Mouse (Mus musculus) thymus, postnatal 0 days (tissue): ENCODE results near the gene Med4. TPM values are rescaled to one million over a fixed set of nuclear protein-coding genes. Genes with fewer than 3 reads are reported as not detected.

Source experiments
- DNase-seq: peaks from one replicate; pipeline ENCODE4 v3.0.0-alpha.2; 2015; ENCODE audit warnings: low spot score
- polyA plus RNA-seq: library from polyadenylated mRNA; unstranded; fragments of >200 nt; fragmentation: Nextera tagmentation; extraction: Ambion mirVana; gene quantifications from 2 replicates; pipeline ENCODE4 v1.2.1, GENCODE M21; 2015

The Med4 gene
- polyA plus RNA-seq = 80.7 and 90.5 TPM in 2 replicates

DNA sequence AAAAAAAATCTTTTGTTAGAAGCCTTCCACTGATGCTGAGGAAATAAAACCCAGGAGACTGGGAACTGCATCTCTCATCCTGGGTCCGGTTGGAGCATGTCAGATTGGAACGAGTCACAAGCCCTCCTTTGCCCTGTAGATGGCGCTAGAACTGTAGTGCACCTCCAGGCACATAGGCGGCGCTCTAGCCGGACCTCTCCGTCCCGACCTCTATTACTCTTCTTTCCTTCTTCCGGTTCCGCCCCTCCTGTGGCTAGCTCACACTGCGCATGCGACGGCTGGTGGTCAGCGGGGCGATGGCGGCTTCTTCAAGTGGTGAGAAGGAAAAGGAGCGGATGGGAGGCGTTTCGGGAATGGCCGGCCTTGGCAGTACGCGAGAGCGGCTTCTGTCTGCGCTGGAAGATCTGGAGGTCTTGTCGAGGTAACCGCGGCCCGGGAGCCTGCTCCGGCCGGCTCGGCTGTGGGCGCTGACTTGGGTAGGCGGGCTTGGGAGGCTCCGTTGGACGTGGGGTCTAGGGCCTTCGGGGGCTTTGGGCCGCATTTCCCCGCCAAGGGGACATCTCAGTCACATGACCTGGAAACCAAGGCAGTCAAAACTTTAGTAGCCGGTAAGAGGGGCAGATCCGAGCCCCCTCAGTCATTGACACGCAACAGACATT is at the start of gene Med4:
Gene Med4 (plus strand): TSS at position 261 of the 659 bp plus-strand sequence.
- DNase-seq = peak; percentile 92

DNA sequence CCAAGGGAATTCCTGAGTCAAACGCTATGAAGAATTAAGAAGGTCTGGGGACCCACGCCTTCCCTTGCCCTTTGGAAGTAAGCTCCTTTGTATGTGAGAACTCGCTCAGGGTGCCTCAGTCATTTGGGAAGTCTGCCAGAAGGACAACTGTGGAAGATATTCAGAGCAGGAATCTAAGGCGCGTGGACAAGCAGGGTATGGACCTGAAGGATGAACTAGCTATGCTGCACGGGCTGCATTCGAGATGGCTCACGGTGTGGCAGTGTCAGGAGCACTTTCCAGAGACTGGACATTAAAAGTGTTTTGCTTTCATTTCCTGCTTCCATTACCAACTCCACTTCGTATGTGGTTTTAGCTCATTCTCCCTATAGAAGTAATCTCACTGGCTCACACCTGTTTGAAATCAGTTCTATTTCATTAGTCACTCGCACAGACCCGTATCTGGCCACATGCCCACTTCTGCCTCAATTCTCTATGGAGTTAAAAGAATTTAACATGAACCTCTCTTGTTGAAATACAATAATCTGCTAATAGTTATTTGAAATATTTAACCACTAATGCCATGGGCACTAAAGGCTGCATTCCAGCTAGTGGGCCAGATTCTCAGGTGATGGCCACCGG is 49.2 kb upstream of the Med4 start:
- no peak for DNase-seq

DNA sequence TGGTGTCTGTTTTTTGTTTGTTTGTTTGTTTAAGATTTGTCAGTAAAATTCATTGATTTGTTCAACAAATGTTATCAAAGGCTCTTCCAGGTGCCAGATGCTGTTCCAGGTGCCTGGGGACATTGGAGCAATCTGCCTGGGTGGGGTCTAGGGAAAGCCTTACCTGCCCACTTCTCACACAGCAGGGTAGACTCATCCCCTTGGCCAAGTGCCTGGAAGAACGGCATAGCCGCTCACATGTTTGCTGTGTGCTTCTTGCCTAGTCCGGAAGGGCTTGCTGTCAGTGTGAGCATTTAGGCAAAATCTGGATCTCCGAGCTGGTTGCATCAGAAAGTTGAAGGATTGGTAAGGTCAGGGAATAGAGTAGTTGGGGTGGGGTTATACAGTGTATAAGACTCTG is 47.6 kb upstream of the Med4 start:
- no peak for DNase-seq

DNA sequence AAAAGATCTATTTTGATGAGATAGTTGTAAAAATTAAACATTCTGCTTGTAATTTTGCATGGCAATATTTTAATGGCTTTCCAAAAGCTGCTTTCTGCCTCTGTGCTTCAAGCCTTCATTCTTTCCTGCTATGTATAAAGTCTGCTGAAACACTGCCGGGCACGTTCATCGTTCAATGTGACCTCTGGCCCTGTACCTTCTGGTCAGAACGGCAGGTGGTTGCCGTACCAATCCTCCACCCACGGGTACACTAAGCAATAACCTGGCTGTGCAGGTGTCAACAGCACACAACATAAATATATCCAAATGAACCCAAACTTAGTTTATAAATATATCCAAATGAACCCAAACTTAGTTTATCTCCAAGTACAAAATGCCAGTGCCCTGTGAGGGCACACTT is 42.1 kb upstream of the Med4 start:
- no peak for DNase-seq

DNA sequence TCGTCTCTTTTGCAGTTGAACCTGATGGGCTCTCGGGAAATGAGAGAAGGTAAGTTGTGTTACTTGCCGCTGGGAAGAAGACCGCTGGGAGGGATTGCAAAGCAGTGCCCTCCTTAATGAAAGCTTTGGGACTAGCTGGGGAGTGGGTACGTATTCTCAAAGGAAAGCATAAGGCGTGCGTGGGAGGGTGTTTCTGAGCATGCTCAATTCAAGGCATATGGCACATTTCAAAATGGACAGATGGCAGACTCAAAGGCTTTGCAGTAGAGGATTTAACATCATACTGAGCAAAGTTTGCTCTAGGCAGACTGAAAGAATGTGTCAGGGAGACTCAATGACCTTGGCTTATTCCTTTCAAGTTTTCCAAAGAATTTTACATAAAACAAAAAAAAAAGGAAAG is 40.3 kb upstream of the Med4 start:
- no peak for DNase-seq

DNA sequence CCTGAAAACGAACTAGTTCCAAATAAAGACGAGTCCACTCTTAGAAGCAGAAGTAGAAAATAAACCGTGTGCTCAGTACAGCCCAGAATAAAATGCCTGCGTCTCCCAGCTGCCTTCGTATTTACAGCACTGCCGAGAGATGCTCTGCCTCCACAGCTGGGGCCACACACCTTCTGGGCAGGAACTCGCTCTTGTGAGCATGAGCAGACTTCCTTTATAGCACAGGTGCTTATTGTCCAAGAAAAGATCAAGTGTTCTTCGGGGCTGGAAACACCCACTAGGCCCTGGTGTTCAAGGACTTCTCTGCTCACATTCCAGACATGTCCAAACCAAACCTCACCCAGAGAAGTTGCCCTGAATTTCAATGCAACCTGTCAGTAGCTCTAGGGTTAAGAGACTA is 39.2 kb upstream of the Med4 start:
- DNase-seq = peak; percentile 26

DNA sequence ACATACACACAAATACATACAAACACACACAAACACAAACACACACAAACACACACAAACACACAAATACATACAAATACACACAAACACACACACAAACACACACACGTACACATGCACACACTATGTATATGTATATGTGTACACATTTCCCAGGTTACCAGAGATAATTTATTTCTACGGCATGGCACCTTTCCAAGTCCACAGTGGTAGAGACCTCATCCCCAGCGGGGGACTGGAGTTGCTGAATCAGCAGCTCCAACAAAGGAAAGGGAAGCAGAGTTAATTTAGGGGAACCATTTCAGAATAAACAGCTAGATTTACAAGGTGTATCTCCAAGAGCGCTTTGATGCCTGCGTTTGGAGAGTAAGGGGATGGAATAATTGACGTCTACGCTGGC is 37.6 kb upstream of the Med4 start:
- DNase-seq = no peak

DNA sequence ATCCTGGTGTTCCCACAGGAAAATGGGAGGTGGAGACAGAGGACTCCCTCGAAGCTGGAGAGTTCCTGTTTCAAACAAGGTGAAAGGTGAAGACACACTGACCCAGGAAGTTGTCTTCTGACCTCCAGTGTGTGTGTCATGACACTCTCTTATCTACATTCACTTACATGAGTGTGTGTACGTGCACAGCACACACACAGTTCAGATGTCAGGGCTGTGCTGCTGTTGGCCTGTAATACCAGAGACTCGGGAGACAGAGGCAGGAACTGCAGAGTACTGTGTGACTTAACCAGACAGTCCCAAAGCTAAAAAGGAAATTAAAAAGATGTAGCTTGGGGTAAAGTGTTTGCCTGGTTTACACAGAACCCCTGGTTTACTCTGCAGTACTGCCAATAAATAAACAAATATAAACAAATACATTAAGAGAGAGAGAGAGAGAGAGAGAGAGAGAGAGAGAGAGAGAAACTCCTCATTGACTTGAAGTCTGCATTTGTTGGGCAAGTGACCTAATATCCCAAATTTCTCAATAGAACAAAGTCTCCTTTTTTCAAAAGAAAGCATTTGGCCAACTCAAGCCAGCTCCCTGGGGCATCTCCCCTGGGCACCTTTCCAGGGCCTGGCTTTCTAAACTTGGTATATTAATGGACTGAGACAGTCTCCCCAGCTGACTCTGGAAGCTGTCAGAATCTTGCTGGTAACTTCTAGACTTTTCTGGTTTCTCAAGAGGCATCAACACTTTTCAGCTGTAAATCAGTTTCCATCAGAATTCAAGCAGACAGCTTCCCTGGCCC is 36.0 kb upstream of the Med4 start:
- no peak for DNase-seq

DNA sequence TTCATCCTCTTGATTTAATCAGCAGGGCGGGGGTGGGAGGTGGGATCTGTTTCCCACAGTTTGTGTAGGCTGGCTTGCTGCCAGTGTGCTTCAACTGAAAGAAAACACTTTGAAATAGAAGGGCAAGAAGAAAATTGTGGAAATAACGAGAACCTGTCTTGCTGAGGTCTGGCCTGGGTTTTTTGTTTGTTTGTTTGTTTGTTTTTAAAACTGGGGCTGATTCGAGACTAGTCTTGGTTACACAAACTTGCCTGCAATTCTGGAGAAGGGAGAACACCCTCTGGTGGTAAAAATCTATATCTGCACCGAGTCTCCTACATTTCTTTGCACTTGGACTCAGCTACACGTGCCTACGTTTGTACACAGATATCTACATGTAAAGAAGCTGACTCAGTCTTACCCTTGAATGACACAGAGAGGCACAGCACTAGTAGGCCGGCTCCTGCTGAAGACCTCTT is 35.2 kb upstream of the Med4 start:
- peak; percentile 73 for DNase-seq

DNA sequence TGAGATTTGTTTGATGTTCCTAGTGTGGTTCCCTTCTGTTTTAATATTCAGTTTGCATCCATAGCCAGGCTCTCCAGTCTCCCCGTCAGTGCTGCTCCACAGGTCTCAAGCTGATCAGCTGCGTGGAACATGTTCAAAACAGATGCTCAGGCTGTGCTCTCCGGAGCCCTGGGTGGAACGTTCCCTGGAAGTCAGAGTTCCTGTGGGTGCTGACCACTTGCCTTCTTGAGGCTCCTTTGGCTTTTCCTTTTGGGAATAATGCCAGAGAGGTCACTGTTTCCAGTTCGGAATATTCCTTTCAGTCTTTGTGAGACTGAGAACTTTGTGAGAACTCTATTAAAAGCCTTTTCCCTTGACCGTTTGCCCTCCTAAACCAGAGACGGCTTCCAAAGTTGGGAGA is 34.3 kb upstream of the Med4 start:
- no peak for DNase-seq

DNA sequence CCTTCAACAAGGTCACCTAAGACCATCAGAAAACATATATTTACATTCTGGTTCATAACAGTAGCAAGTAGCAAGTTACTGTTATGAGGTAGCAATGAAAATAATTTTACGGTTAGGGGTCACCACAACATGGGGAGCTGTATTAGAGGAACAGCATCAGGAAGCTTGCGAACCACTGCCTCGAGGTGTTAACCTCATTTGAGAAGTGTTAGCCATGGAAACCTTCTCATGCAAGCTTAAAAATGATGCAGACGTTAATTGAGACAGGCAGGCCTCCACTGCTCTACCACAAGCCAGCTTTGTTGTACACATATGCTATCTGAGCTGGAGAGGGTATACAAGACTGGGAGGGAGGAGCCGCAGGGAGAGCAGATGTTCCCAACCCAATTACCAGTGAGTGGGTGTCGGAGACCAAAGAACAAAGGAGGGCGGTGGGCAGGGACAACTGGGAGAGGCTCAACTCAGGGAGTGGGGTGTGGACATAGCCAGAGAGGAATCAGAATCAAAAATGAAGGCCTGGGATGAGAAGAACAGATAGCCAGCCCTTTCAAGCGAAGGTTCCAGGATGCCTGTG is 33.4 kb upstream of the Med4 start:
- no peak for DNase-seq

DNA sequence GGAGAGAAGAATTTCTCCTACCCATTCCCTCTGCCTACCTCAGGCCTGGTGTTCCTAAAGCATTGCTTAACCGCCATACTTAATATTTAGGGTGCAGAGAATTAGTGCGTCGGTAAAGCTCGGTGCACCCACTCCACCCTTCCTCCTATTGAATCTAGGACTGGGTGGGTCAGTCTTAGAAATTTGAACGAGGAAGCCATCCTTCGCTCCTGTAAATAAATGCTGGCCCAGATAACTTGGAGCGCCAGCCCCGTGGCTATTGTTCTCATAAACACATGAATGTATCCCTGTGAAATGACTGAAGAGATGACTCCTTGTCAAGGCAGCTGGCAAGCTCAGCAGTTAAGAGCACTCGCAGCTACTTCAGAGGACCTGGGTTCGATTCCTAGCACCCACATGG is 32.7 kb upstream of the Med4 start:
- no peak for DNase-seq

DNA sequence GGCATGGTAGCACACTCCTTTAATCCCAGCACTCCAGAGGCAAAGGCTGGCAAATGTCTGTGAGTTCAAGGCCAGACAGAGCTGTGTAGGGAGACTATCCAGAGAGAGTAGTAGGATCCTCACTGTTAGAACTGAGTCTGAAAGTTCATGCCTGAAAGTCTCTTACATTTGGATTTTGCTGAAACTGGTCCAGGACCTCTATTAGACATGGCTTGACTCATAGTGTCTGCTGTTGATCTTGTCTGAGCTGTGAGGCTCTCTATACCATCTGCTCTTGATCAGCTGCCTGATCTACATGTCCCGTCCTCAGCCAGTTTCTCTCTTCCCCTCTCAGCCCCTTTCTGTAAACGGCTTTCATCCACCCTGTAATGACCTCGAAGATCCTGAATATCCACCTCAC is 31.5 kb upstream of the Med4 start:
- DNase-seq = no peak

DNA sequence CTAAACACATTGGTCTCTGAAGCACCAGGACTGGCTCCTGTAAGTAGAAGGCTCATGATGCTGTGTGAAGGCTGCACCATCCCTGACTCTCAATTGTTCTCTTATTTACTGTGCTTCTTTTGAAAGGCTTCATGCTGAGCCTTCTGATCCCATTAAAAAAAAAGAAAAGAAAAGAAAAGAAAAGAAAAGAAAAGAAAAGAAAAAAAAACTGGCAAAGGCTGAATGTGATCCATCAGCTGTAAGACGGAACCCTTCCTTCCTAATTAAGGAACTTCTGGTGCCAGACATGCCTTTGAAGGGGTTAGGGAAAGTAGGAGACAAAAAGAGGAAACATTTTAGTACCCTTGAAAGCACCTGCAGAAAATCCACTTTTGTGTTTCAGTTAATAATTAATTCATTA is 30.1 kb upstream of the Med4 start:
- no peak for DNase-seq

DNA sequence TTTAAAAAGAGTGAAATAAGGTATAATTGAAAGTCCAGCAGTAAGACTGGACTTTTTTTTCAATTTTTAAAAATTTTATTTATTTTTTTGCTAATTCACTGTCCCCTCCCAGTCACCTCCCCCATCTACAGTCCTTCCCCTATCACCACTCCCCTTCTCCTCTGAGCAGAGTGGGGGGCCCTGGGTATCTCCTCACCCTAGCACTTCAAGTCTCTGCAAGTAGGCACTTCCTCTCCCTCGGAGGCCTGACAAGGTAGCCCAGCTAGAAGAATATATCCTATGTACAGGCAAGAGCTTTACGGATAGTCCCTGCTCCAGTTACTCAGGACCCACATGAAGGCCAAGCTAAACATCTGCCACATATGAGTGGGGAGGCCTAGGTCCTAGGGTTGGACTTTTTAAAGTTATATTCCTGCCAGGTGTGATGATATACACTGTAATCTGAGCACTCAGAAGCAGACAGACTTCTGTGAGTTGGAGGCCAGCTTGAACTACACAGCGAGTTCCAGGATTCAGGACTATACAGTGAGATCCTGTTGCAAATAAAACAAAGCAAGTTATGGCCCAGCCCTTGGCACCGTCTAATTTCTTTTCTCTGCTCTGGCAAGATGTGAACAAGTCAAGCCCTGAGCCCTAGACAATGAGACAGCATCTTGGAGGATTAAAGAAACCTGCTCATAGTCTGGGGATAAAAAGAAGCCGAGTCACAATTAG is 26.2 kb upstream of the Med4 start:
- no peak for DNase-seq

DNA sequence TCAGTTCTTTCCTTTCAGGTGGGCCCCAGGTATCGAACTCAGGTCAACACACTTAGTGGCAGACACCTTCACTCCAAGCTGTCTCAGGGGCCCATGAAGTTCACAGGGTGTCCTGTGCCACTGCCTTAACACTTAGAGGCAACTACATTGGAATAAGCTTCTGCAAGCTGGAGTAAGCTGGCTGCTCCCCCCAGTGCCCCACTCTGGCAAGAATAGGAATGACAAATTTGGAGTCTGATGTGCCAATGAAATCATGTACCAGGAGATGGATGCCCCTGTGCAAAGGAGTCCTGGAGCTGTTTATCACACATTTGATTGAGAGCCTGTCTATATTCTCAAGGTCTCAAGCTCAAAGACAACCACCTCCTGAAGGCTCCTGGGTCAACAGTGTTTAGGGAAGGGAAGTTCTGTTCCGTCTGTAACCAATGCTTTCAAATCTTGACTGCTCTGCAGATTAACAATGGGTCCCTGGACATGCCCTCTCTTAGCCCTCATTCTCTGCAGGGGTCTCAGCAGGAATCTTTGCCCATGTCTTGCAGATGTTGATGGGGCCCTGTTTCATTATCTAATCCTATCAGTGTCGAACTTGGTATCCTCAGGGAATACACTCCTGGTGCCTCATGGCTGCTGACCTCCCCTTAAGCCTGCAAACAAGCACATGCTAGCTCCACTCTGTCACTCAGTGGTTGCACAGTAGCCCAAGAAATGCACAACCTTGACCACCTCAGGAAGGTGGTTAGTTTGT is 25.3 kb upstream of the Med4 start:
- no peak for DNase-seq

DNA sequence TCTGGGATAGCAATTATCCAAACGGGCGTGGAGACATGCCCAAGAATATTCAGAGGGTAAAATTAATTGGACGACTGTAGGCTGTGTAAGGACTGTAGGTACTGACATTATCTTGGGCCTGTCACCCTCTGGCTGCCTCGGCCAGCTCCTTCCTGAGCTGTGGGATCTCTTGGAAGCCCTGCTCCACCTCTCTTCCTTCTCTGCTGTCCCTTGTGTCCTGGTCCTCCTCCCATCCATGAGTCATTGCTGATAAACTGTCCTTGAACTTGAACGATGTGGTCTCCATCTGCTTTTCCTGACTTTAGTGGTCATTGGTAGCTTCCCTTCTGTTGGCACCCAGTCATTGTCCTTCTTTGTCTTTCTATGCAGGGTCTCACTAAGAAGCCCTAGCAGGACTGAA is 23.2 kb upstream of the Med4 start:
- DNase-seq = no peak

DNA sequence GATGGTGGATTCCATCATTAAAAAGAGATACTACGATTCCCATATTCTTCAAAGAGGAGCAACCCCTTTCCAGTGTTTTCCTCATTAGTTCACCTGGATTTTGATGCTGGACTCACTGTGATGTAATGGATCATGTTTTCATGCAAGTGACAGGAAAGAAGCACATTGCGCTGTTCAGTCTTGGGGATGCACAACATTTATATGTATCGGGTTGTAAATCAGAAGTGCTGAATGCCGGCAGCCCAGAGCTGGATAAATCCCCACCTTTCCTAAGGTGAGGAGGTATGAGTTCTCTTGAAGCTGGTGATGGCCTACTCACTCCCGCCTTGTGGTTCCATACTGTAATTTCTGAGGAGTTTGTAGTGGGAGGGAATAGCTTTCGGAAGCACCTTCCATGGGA is 16.5 kb upstream of the Med4 start:
- DNase-seq = no peak

DNA sequence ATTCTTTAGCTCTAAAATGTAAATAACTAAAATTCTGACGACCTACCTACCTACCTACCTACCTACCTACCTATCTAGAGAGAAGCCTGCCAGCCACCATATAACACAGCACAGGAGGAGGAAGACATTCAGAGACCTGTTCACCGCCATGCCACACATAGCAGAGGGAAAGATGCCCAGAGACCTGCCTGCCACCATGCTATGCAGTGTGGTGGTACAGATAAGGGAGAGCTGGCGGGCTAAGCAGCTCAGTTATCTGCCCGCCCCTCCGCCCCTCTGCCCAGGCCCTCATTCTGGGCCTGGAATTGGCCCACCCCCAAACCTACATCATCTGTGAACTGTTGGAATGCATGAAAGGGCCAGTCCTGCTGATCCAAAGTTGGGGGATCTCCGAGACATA is 15.7 kb upstream of the Med4 start:
- no peak for DNase-seq

DNA sequence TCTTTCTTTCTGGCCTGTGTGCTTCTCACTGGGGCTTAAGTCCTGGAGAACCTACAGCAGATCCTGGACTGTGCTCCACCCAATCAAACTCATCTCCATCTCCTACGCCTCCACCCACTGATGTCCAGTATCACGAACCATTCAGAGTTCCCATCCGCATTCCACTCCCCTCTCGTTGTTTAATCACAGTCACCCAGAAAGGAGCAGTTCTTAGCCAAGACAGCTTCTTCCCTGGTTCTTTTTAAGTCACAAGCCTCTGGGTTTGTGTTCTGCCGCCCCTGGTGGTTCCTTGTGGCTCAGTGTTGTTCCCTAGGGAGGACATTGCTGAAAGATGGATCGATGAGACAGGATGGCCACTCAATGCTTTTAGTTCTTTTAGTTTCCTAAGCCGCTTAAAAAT is 14.1 kb upstream of the Med4 start:
- DNase-seq = no peak

DNA sequence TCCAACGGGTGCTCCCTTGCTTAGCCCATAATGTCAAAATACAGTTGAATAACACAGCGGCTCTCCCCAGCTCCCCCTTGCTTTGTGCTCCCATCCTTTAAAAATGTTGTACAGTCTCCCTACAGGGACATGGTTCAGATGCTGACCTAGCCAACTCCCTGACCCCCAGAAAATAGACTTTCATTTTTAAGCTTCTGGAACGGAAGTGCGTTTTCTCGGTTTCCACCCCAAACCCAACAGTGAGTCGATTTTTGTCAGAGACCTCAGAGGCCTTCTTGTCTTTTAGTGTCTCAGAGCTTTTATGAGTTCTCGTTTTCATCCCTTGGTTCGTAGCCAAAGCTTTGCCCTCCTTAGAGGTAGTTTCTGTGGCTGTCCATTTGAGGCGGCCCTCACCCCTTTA is 8.5 kb upstream of the Med4 start:
- DNase-seq = no peak
